Mouse (Mus musculus) thymus, postnatal 36 days (tissue): ENCODE data around the gene Scamp1.

Source experiments
- DNase-seq, 2 experiments: peaks; one replicate each; pipeline ENCODE4 v3.0.0; 2022; ENCODE audit warnings: mixed read lengths in 2 of 2

Gene Scamp1

DNA sequence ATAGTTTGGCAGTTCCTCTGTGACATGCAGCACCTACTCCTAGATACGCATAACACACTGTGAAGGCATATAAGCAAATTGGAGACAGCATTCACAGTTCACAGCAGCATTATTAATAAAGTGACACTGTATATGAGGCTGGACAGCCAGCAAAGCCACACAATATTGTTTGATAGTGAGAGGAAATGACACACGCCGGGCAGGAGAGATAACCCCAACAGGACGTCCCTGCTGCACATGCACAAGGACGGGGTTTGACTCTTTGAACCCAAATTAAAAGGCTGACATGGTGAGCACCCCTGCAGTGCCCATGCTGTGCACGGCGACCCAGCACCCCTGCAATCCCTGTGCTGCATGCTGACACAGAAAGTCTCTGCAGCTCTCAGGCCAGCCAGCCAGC lies 17.5 kb downstream of the Scamp1 start:
- DNase-seq = no peak

DNA sequence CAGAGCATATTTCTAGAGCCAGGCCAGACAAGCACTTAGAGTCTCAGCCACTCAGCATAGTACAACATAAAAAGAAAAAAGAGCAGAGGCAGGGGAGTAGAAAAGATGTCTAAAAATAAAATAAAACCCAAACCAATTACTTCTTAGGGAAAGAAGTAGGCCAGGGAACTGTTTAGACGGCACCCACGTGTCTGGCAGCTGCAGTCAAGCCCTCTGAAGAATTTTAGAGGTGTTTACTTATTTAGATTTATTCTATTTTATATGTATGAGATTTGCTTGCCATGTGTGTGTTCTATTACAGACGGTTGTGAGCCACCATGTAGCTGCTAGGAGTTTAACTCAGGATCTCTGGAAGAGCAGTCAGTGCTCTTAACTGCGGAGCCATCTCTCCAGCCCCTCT lies 18.5 kb downstream of the Scamp1 start:
- no peak for DNase-seq

GRCm38 (mm10) chr13:94266530-94266929 lies 19.1 kb downstream of the Scamp1 start:
- DNase-seq = no peak

- no peak for DNase-seq
These were observed 20.4 kb downstream of the Scamp1 start for GRCm38 (mm10) chr13:94265291-94265690.

GRCm38 (mm10) chr13:94263943-94264342 lies 21.7 kb downstream of the Scamp1 start:
- DNase-seq = no peak

GRCm38 (mm10) chr13:94262551-94262950 lies 23.1 kb downstream of the Scamp1 start:
- no peak for DNase-seq

DNA sequence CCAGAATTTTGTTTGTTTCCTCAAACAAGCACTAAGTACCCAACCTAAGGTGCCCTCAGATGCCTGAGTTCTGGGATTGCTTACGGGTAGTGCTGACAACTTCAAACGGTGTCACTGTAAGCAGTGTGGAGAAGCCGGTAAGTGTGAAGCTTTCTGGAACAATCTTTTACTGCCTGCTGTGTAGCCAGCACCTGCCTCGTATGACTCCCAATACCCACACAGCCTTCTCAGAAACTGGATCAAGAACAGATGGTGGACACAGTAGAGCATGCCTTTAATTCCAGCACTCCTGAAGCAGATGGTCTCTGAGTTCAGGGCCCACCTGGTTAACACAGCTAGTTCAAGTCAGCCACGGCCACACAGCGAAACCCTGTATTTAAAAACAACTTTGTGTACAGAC lies 24.0 kb downstream of the Scamp1 start:
- DNase-seq = no peak

GRCm38 (mm10) chr13:94260961-94261360 lies 24.7 kb downstream of the Scamp1 start:
- no peak for DNase-seq

DNA sequence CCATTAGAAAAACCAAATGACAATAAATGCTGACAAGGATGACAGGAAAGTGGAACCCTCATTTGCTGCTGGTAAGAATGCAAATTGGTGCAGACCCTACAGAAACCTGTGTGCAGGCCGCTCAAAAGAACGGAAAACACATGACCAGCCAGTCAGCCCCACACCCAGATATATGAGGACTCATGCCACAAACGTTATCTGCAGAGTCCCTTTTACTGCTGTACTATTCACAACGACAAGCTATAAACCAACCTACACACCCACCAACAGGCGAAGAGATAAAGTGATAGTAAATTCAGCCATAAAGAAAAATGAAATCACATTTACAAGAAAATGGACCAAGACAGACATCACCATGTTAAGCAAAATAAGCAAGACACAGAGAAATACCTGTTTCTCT lies 26.4 kb downstream of the Scamp1 start:
- DNase-seq = no peak

DNA sequence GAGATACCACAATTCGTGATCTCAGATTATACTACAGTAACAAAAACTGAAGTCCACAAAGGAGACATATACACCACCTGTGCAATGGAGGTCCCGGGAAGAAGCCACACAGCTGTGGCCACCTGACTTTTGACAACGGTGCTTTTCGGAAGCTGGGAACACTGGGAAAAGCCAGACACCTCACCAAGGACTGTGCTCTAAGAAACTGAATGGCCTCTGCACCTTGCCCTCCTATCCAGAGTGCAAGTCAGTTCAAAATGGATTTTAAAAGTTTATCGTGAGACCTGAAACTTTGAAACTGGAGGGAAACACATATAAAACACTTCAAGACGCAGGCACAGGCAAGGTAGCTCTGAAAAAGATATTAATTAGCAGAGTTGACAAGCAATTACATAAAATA lies 27.1 kb downstream of the Scamp1 start:
- no peak for DNase-seq

GRCm38 (mm10) chr13:94257711-94258110 lies 27.9 kb downstream of the Scamp1 start:
- DNase-seq = no peak

- DNase-seq = no peak
These were observed 30.5 kb downstream of the Scamp1 start for GRCm38 (mm10) chr13:94255176-94255575.

DNA sequence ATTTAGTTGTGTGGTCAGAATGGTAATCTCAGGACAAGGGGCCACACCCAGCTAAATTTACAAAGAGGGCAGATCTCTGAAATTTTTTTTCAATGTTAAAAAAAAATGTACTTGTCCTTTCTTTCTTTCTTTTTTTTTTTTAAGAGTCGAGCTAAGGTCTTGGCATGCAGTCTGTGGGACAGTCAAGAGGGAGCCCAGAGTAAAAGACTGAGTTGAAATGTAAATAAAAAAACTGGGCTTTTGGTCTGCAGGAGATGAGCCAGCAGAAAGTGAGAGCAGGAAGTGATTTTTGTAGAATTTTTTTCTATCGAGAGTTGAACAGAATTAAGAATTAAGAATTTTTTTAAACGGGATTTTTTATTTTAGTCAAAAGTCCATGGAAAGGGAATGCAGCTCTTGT lies 31.4 kb downstream of the Scamp1 start:
- no peak for DNase-seq

GRCm38 (mm10) chr13:94253052-94253451 lies 32.6 kb downstream of the Scamp1 start:
- DNase-seq = no peak

GRCm38 (mm10) chr13:94250761-94251160 lies 34.9 kb downstream of the Scamp1 start:
- no peak for DNase-seq

DNA sequence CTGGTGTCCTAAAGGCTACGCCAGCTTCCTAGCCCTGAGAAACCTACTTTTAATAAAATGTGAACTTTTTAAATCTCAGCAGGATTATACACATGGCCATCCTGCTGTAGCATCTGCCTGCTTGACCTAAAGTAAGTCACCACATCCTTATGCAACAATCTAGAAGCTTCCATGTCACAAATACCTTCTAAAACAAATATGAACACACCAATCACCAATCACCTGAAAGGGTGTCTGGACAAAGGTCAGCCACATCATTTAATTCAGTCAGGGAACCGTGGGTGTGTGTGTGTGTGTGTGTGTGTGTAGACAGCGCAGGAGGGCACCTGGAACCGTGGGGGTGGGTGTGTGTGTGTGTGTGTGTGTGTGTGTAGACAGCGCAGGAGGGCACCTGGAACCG lies 35.5 kb downstream of the Scamp1 start:
- DNase-seq = no peak

- DNase-seq = no peak
These were observed 42.8 kb downstream of the Scamp1 start for GRCm38 (mm10) chr13:94242897-94243296.

DNA sequence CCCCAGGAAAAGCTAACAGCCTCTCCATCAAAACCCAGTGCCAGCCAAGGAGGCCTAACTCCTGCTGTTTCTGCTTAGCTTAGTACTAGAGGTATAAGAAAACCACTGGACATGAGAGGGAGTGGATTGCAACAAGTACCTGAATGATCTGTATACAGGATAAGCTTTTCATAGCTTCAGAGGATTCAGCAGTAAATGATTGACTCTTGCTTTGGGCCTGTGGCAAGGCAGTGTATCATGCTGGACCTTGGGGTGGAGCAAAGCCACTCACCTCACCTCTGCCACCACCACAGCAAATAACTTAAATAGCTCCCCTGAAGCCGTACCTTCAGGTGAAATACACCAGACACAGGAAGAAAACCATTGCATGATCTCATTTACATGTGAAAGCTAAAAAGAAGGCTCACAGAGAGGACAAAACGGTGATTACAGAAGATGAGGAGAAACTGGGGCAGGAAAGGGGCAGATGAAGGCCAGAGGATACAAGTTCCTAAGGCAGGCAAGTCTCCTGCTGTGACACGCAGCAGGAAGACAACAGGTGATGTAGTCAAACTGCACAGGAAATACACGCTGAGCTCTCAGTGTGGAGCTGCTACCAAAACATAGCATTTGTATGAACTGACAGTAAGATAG lies 43.6 kb downstream of the Scamp1 start:
- no peak for DNase-seq

DNA sequence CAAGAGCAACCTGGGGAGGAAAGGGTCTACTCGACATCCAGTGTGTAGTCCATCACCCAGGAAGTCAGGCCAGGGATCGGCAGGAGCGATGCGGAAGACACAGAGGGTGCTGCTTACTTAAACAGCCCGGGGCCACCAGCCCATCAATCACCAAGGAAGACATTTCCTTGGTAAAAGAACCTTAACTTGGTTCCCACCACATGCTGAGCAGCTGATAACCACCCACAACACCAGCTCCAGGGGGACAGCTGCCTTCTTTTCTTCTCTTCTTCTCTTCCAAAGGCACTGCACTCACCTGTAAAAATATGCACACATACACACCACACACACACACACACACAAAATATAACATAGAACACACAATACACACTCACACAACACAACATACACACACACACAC lies 44.8 kb downstream of the Scamp1 start:
- DNase-seq = no peak

GRCm38 (mm10) chr13:94240111-94240510 lies 45.5 kb downstream of the Scamp1 start:
- no peak for DNase-seq

DNA sequence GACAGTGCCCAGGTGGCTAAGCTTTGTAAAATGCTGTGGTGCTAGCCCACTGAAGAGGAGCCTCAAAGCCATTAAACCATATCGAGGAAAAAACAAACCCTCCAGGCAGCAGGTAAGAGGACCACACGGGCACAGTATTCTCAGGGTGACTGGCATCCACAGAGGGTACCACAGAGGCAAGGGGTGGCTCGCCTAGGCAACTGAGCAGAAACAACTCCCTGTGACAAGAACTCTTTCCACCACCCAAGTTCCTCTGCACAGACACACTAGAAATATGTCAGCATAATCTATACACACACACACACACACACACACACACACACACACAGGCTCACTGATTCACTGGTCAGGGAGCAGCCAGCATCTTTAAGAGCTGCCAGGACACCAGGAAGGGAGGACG lies 46.2 kb downstream of the Scamp1 start:
- no peak for DNase-seq

DNA sequence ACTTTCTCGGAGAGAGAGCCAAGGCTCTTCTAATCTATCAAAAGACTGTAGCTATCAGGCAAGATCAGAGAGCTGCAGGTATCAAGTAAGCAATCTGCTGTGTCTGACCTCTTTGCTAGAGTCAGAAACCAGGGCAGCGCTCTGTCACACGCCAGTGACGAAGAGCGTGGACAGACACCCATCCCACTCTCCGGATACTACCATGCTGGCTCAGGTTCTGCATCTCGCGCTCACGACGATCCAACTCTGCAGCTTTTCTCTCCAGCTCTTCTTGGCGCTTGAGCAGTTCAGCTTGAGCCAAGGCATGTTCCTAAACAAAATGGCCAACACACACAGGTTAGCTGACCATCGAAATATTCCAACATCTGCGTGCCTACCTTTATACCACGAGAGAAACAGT lies 53.8 kb downstream of the Scamp1 start:
- no peak for DNase-seq

DNA sequence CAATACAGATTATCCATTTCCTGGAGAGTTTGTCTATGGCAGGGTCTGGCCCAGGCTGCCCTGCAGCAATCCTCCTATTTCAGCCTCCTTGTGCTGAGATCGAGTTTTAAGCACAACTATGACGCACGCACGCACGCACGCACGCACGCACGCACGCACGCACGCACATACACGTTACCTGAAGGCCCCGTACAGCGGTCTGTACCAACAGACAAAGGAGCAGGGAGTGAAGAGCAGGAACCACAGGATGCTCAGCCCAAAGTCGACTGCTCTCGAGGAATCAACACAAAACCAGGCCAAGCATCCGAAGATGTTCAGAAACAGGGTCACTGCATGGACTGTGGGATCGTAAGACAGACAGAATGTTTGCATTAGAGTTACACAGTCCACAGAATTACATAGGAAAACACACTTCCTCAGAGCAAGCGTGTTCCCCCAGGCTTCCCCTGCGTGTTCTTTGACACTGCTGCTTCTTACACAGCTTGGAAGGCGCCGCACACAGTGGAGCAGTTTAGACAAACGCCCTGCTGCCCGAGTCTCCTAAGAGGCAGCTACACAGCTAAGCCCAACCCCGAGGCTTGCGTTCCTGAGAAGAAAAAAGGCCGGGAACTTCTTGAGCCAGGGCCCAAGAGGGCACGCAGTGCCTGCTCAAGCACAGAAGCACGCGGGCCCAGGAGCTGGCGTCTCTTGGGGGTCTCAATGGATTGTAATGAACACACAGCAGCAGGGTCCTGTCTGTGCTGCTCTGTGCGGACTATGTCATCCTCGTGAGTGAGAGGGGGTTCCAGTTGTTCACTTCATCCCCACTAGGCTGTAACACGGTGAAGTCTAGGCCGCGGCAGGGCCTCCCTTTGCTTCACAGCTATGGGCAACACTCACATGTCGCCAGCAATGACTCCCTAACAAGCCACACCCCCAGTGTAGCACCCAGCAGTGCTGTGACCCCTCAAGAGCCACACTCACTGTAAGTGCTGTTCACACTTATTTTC lies 60.6 kb downstream of the Scamp1 start:
- DNase-seq = no peak

DNA sequence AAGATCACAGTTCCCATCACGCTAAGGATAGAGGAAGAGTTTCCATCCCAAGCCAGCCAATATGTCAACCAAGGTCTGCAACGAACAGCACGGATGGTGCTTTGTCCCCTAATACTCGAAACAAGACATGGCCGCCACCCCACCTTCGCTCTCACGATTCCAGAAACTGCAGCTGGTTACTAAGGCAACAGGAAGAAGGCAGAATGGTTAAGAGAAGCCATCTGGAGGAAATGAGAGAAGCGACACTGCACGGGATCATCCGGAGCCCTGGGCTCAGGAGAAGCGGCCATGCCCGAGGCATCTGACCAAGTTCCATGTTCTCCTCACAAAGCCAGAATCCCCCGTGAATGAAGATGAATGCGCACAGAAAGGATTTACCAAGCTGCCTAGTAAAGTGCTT lies 62.0 kb downstream of the Scamp1 start:
- no peak for DNase-seq
